Mouse (Mus musculus) CH12.LX (cell line): ENCODE results near the gene Hand2. TPM values are rescaled to one million over a fixed set of nuclear protein-coding genes. Genes with fewer than 3 reads are reported as not detected.

Experiments used
- polyA plus RNA-seq: library from polyadenylated mRNA; unstranded; fragments of >175 nt; gene quantifications from 2 replicates; pipeline ENCODE4 v1.2.1, GENCODE M21; 2012; ENCODE audit warnings: low read depth; ENCODE audit not compliant: insufficient read length
- total RNA-seq, 2 experiments: library from RNA; depleted of rRNA; stranded (reverse); fragments of 300-350 nt in 1 of 2; fragments of >200 nt in 1 of 2; gene quantifications; 2 replicates each; pipeline ENCODE4 v1.2.3; 2012 to 2014

Gene Hand2
- total and polyA plus RNA-seq, 3 experiments, result not detected

Other genes with a start within 250 kb of the Hand2 start
- gene Scrg1, start 134.9 kb downstream of the Hand2 start, total RNA-seq (2012; rRNA removed), result not detected in 2 replicates
- gene Scrg1, start 134.9 kb downstream of the Hand2 start, total RNA-seq (2014; rRNA removed), result not detected in 2 replicates
- gene Scrg1, start 134.9 kb downstream of the Hand2 start, polyA plus RNA-seq, result not detected in 2 replicates
- 37.1 and 38.1 TPM in 2 replicates for gene Sap30, start 166.9 kb downstream of the Hand2 start, total RNA-seq (2012; rRNA removed)
- gene Sap30, start 166.9 kb downstream of the Hand2 start, total RNA-seq (2014; rRNA removed), result 82.6 and 93.5 TPM in 2 replicates
- gene Sap30, start 166.9 kb downstream of the Hand2 start, polyA plus RNA-seq, result 33.9 and 39.6 TPM in 2 replicates
- gene Hmgb2, start 190.9 kb downstream of the Hand2 start, total RNA-seq (2012; rRNA removed), result 144 and 160 TPM in 2 replicates
- gene Hmgb2, start 190.9 kb downstream of the Hand2 start, total RNA-seq (2014; rRNA removed), result 236 and 241 TPM in 2 replicates
- 165 and 187 TPM in 2 replicates for gene Hmgb2, start 190.9 kb downstream of the Hand2 start, polyA plus RNA-seq